Mouse (Mus musculus): ENCODE data around the gene Plscr1.
A peak's percentile ranks its signal among the peaks of the same experiment; 100 is the strongest.

Plscr1 gene

GRCm38 (mm10) chr9:92249447-92249852 lies at the start of gene Plscr1:
Gene Plscr1 (plus strand): TSS chr9:92249750.
- DNase-seq (ENCODE audit: low read depth, low spot score) = peak; percentile 51

- no peak for DNase-seq (ENCODE audit: low read depth, low spot score)
Measured at GRCm38 (mm10) chr9:92204397-92204796, 45.2 kb upstream of the Plscr1 start.

- peak; percentile 80 for DNase-seq (ENCODE audit: low read depth, low spot score)
Measured at GRCm38 (mm10) chr9:92207307-92207706, 42.2 kb upstream of the Plscr1 start.

- DNase-seq (ENCODE audit: low read depth, low spot score) = peak; percentile 8
Measured at GRCm38 (mm10) chr9:92207757-92208156, 41.8 kb upstream of the Plscr1 start.

- DNase-seq (ENCODE audit: low read depth, low spot score) = no peak
Measured at GRCm38 (mm10) chr9:92209850-92210249, 39.7 kb upstream of the Plscr1 start.

GRCm38 (mm10) chr9:92210386-92210967 lies 39.1 kb upstream of the Plscr1 start:
- no peak for DNase-seq (ENCODE audit: low read depth, low spot score)

- DNase-seq (ENCODE audit: low read depth, low spot score) = no peak
Measured at GRCm38 (mm10) chr9:92211048-92211447, 38.5 kb upstream of the Plscr1 start.

GRCm38 (mm10) chr9:92217484-92217883 lies 32.1 kb upstream of the Plscr1 start:
- peak; percentile 47 for DNase-seq (ENCODE audit: low read depth, low spot score)

GRCm38 (mm10) chr9:92217896-92218295 lies 31.7 kb upstream of the Plscr1 start:
- DNase-seq (ENCODE audit: low read depth, low spot score) = no peak

GRCm38 (mm10) chr9:92220151-92220550 lies 29.4 kb upstream of the Plscr1 start:
- no peak for DNase-seq (ENCODE audit: low read depth, low spot score)

GRCm38 (mm10) chr9:92221480-92221879 lies 28.1 kb upstream of the Plscr1 start:
- no peak for DNase-seq (ENCODE audit: low read depth, low spot score)

GRCm38 (mm10) chr9:92224598-92225231 lies 24.8 kb upstream of the Plscr1 start:
- no peak for DNase-seq (ENCODE audit: low read depth, low spot score)

GRCm38 (mm10) chr9:92226127-92226655 lies 23.4 kb upstream of the Plscr1 start:
- no peak for DNase-seq (ENCODE audit: low read depth, low spot score)

GRCm38 (mm10) chr9:92226795-92227194 lies 22.8 kb upstream of the Plscr1 start:
- no peak for DNase-seq (ENCODE audit: low read depth, low spot score)

- peak; percentile 64 for DNase-seq (ENCODE audit: low read depth, low spot score)
Measured at GRCm38 (mm10) chr9:92228867-92229832, 20.4 kb upstream of the Plscr1 start.

- peak; percentile 18 for DNase-seq (ENCODE audit: low read depth, low spot score)
Measured at GRCm38 (mm10) chr9:92229833-92230205, 19.7 kb upstream of the Plscr1 start.

- DNase-seq (ENCODE audit: low read depth, low spot score) = no peak
Measured at GRCm38 (mm10) chr9:92234901-92235458, 14.6 kb upstream of the Plscr1 start.

GRCm38 (mm10) chr9:92248773-92249446 lies 640 bp upstream of the Plscr1 start:
- no peak for DNase-seq (ENCODE audit: low read depth, low spot score)

- DNase-seq (ENCODE audit: low read depth, low spot score) = peak; percentile 65
Measured at GRCm38 (mm10) chr9:92249987-92250772, 630 bp downstream of the Plscr1 start.

- DNase-seq (ENCODE audit: low read depth, low spot score) = peak; percentile 20
Measured at GRCm38 (mm10) chr9:92252718-92253117, 3.2 kb downstream of the Plscr1 start.
